Mouse (Mus musculus) urinary bladder, postnatal 10 days (tissue): ENCODE measurements around the gene Sipa1l2.

Experiments used
- DNase-seq: peaks from one replicate; pipeline ENCODE4 v3.0.0; 2022; ENCODE audit warnings: low spot score

The Sipa1l2 gene

GRCm38 (mm10) chr8:125513935-125514334 is 55.7 kb downstream of the Sipa1l2 start:
- no peak for DNase-seq

- no peak for DNase-seq
Measured at GRCm38 (mm10) chr8:125513242-125513866, 56.3 kb downstream of the Sipa1l2 start.

- DNase-seq = no peak
Measured at GRCm38 (mm10) chr8:125512561-125512960, 57.0 kb downstream of the Sipa1l2 start.

- no peak for DNase-seq
Measured at GRCm38 (mm10) chr8:125510861-125511668, 58.5 kb downstream of the Sipa1l2 start.

- DNase-seq = no peak
Measured at GRCm38 (mm10) chr8:125509776-125510175, 59.8 kb downstream of the Sipa1l2 start.

- no peak for DNase-seq
Measured at GRCm38 (mm10) chr8:125509175-125509574, 60.4 kb downstream of the Sipa1l2 start.

GRCm38 (mm10) chr8:125507291-125507690 is 62.3 kb downstream of the Sipa1l2 start:
- DNase-seq = no peak

- no peak for DNase-seq
Measured at GRCm38 (mm10) chr8:125504605-125505257, 64.9 kb downstream of the Sipa1l2 start.

GRCm38 (mm10) chr8:125503808-125504207 is 65.8 kb downstream of the Sipa1l2 start:
- DNase-seq = no peak

- DNase-seq = no peak
Measured at GRCm38 (mm10) chr8:125502828-125503227, 66.8 kb downstream of the Sipa1l2 start.

GRCm38 (mm10) chr8:125500005-125500404 is 69.6 kb downstream of the Sipa1l2 start:
- DNase-seq = no peak

GRCm38 (mm10) chr8:125498508-125498907 is 71.1 kb downstream of the Sipa1l2 start:
- DNase-seq = no peak

GRCm38 (mm10) chr8:125495545-125495944 is 74.1 kb downstream of the Sipa1l2 start:
- DNase-seq = no peak

GRCm38 (mm10) chr8:125493254-125493815 is 76.3 kb downstream of the Sipa1l2 start:
- DNase-seq = no peak

- DNase-seq = no peak
Measured at GRCm38 (mm10) chr8:125492416-125492815, 77.2 kb downstream of the Sipa1l2 start.

- DNase-seq = no peak
Measured at GRCm38 (mm10) chr8:125488747-125489146, 80.9 kb downstream of the Sipa1l2 start.

- DNase-seq = no peak
Measured at GRCm38 (mm10) chr8:125485715-125486114, 83.9 kb downstream of the Sipa1l2 start.

GRCm38 (mm10) chr8:125484530-125485196 is 84.9 kb downstream of the Sipa1l2 start:
- no peak for DNase-seq

GRCm38 (mm10) chr8:125482491-125483096 is 87.0 kb downstream of the Sipa1l2 start:
- DNase-seq = no peak

- DNase-seq = no peak
Measured at GRCm38 (mm10) chr8:125474876-125475275, 94.7 kb downstream of the Sipa1l2 start.

- no peak for DNase-seq
Measured at GRCm38 (mm10) chr8:125471374-125471773, 98.2 kb downstream of the Sipa1l2 start.
